Mouse (Mus musculus) activated CD4-positive, CD25-positive, alpha-beta regulatory T cell, adult 4 months (primary cell): ENCODE data around the gene Ogfrl1. TPM values are rescaled to one million over a fixed set of nuclear protein-coding genes. Genes with fewer than 3 reads are reported as not detected.

Source experiments
- ATAC-seq: one replicate; pipeline ENCODE4 v1.8.0; 2017
- polyA plus RNA-seq, 2 experiments: library from polyadenylated mRNA; unstranded; fragments of 100-300 nt; shearing (Covaris generic); gene quantifications; one replicate each; pipeline ENCODE4 v1.2.1; 2017

The Ogfrl1 gene
- polyA plus RNA-seq, 2 experiments from 2014 or later: 0.55 to 0.90 TPM

DNA sequence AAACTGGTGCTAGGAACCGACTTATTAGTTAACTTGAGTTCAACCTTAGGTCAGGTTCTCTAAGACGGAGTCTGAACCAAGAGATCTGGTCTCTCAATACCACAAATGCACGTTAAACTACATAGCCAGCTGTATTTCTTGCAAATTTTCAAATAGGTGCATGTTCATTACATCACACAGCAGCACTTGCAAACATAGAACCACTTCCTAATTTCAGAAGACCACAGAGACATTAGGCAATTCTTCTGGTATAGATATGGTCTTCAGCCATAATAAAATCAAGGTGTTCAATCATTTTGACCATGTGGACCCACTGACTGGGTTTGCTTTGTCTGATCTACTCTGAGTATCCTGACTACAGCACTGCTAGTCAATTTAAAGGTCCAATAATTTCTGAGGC, 51.9 kb downstream of the Ogfrl1 start:
- ATAC-seq: no peak

DNA sequence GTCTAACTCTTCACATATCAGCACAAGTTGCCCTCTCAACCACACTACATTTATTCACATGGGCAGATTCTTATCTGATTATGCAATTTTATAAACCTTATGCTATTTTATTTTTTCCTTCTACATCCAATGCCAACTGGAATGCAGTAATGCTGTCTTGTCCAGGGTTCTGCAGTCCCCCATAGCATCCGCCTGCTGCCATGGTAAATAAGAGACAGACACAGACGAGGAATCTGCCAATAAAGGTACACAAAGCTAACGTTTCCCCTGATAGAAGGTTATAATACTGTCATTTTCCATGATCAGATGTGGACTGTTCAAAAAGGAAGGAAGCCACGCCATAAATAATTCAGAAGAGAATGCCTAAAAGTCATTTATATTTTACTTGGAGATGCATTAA, 54.7 kb downstream of the Ogfrl1 start:
- ATAC-seq: no peak

DNA sequence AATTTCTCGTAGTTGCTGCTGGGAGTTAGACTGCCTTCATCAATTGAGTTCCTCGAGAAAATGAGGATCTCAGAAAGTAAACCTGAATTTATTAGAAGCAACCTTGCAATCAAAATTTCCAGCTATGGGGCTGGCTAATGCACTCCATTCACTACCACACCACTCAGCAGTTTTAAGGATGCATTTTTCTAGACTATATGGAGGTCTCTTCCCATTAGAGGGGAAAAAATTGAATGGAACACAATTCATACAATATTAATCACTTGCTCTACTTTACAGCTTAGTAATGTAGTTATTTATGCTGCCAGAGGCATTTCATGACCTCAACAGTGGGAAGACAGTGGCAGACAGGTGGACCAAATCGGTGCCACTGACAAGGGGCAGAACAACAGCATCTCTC, 55.3 kb downstream of the Ogfrl1 start:
- ATAC-seq: no peak

DNA sequence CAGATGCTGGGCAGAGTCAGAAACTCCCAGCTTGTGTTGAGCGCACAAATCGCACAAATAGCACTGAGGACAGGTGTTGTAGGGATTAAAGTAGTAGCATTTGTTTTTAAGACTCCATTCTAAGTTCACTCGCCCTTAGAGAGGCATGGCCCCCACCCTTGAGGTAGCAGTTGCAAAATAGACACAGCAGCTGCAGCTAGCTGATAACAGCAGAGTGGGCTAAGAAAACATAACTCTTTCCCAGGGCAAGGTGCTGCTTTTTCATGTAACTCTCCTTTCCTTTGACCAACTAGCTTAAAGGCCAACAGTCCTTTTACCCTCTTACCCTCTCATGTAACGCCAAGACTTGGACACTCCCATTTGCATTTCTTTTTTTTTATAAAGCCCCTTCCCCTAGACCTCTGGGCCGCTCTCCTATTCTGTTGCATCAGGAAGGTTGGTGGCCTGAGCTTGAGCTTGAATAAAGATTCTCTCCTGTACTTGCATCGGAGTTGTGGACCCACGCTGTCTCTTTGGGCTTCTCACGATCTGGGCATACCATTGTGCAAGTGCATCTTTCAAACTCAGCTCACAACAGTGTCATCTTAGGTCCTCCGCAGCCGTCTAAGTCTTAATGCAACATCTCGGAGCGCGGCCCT, 61.7 kb downstream of the Ogfrl1 start:
- no peak for ATAC-seq

DNA sequence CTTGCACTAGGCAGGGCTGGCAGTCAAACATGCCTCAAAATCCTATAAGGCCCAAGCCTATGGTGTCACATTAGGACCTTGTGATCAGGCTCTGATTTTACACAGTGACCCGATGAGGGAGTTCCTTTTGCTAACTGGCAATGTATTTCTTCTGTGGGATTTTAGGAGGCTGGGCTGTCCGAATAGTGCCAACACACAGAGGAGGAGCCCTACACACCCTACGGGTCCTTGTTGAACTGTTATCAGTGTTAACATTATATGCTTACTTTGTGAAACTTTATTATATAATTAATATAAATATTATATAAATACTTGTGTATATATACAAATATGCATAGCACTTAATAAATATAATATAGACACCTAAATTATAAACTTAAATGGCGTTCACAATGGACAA, 62.5 kb downstream of the Ogfrl1 start:
- ATAC-seq: no peak

DNA sequence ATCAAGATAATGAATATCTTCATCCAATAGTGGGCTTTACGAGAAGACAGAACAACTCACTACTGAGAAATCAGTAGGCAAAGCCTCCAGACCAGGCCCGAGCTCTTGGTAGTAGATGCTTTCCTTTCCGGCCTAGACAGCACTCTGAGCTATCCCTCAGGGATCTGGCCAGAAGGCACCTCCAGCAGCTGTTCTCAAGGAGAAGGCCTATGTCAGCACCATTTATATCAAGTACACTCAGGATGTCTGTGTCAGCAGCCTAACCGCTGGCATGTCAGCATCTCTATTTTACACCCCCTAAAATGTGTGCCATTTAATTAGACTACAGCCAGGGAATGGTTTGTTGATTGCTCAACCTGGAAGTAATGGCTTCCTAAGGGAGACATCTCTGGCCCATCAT, 65.4 kb downstream of the Ogfrl1 start:
- ATAC-seq: no peak

DNA sequence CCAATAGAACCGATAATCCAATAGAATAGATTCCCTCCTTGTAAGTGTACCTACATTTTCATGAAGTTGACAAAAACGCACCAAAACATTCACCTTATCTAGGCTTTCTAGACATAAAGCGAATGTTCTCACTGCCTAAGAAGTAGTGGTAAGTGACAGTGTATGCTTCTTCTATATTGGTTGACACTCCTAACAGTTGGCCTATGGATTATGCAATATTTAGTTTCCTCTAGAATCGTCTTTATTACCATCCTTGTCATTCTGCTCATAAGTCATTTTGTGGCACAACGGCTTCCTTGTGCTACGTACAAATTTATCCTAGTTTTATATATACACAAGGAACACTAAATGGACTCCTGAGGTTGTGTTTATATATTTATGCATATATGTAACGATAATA, 72.4 kb downstream of the Ogfrl1 start:
- no peak for ATAC-seq

DNA sequence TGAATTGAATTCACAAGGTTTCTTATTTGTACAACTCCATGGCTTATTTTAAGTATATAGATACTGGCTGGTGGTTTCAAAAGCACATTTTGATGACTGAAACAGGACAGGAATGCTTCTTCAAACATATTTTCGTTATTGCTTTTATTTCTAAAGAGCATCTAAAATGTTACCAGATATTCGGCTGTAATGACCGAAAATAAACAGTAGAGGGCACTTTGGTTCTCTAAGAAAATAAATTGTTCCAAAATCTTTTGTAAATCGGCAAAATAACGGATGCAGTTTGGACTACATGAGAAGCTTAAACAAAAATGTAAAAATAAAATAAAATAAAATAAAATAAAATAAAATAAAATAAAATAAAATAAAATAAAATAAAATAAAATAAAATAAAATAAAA, 73.3 kb downstream of the Ogfrl1 start:
- no peak for ATAC-seq

DNA sequence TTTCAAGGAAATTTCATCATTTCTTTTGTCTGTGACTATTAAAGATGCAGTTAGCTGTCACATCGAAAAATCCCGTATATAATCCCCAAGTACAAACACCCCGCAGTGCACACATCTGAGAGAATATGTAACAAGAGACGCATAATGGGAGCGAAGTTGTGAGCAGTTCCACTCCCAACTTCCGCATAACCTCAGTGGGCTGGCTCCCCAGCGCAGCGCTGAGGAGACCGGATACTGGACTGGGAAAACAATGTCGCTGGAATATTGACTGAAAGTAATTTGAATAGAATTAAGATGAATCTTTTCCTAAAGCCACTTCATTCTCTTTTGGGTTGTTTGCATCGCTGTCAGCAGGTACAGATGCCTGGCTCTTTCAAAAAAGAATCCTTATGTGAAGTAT, 74.3 kb downstream of the Ogfrl1 start:
- no peak for ATAC-seq

DNA sequence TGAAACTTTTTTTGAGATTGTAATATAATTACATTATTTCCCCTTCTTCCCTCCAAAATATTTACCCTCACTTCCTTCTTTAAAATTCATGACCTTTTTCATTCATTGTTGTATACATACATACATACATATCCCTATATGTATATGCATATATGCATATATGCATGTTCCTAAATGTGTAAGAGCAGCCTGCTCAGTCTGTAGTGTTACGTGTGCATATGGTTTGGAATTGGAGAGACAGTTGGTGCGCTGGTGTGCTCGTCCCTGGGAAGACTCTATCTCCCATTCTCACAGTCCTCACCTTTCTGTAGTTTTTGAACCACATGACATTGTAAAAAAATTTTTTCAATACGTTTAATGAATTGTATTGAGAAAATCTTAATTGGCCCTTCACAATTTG, 75.4 kb downstream of the Ogfrl1 start:
- ATAC-seq: no peak

DNA sequence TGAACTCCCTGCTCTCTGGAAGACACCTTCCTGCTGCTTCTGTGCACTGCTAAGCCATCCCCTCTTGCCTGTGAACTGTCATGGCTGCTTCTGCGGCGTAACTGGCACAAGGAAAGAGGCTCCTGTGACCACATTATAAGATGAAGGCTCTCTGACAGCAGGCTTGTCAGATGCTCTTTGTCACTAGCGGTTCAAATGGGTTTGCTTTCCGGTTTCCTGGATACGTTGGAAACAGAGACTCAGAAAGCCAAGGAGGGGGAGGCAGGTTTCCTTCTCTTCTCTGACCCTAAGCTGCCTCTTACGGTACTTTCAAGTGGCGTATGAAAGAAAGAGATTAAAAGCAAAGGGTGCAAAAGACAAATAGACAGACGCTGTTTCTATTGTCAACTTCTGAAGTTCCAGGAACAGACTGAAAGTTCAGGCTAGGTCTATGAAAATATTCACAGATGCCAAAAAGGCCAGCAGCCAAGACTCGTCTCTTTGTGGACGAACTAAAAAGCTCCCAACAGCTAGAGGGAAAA, 76.2 kb downstream of the Ogfrl1 start:
- no peak for ATAC-seq

DNA sequence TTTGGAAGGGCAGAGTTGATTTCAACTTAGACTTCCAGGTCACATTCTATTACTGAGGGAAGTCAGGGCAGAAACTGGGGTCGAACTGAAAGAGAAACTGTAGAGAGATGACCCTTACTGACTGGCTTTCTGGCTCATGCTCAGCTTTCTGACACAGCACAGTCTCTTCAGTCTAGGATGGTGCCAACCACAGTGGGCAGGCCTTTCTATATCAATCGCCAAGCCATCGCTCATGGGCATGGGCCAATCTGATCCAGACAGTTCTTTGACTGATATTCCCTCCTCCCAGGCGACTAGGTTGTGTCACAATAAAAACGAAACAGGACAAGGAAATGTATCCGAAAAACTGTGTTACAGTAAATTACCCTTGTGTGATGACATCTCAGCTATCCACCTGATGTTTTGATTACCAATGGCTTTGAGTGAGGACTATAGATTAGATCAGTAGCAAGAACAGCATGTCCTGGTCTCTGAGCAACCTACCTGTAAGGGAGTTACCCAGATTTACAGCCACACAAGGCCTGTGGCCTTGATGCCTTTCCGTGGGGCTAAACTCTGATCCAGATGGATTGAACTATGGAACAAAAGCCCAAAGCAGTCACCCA, 76.9 kb downstream of the Ogfrl1 start:
- no peak for ATAC-seq
